In the genomic region with DNA sequence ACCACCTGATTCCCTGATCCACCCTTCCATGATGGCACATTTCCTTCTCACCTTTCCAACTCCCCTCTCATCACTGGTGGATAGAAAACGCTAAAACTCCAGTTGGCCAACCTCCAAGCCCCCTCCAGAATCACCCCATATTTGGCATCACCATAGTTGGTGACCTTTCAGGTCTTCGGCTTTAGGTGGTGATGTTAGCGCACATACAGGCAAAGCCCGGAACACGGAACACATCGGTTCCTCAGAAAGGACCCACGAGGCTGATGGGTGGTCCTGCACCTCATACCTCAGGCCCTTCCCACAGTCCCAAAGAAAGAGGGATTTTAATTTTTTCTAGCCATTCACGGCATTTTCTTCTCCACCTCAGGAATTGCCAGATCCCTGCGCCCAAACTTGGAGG, we compare ENCODE assay signal across 8 mouse cellular contexts. TPM values are rescaled to one million over a fixed set of nuclear protein-coding genes. Genes with fewer than 3 reads are reported as not detected.
DNase-seq lines count a peak whose midpoint lies in the region; ATAC-seq lines count a peak whose summit lies in the region.

No protein-coding gene starts in this region.

- H3K36me3 ChIP-seq in heart, embryonic 13.5 days: no peaks in the 10 kb centered on the region
- no peaks in the 10 kb centered on the region for H3K36me3 ChIP-seq in hindbrain, embryonic 10.5 days
- no peaks in the 10 kb centered on the region for H3K36me3 ChIP-seq in midbrain, embryonic 10.5 days

- peaks cover 7% of the 10 kb centered on the region for H3K4me1 ChIP-seq in heart, embryonic 13.5 days
- H3K4me1 ChIP-seq in brown adipose tissue, adult 24 weeks (ENCODE audit: control insufficient read depth, insufficient read depth, insufficient read length, low read length): no peaks in the 10 kb centered on the region; the same call in 1 of the 2 replicates
- peaks cover 13% of the 10 kb centered on the region for H3K4me1 ChIP-seq in hindbrain, embryonic 10.5 days (replicated peaks)
- peaks cover 30% of the 10 kb centered on the region for H3K4me1 ChIP-seq in midbrain, embryonic 10.5 days

- no peak overlapping the region for H3K27ac ChIP-seq in heart, embryonic 13.5 days (replicated peaks)
- no peak overlapping the region for H3K27ac ChIP-seq in brown adipose tissue, adult 24 weeks (replicated peaks; ENCODE audit: low read depth, low read length)
- peak overlapping the region; percentile 86 for H3K27ac ChIP-seq in hindbrain, embryonic 10.5 days
- H3K27ac ChIP-seq in midbrain, embryonic 10.5 days (replicated peaks): peak overlapping the region; percentile 83

- H3K4me2 ChIP-seq in heart, embryonic 13.5 days: peak overlapping the region; percentile 92

- no peaks in the 10 kb centered on the region for H3K9me3 ChIP-seq in heart, embryonic 13.5 days
- no peaks in the 10 kb centered on the region for H3K9me3 ChIP-seq in hindbrain, embryonic 10.5 days
- peaks cover 4% of the 10 kb centered on the region; the same call in 1 of the 2 replicates for H3K9me3 ChIP-seq in midbrain, embryonic 10.5 days (replicated peaks)

- H3K4me3 ChIP-seq in heart, embryonic 13.5 days: peak overlapping the region; percentile 64
- H3K4me3 ChIP-seq in brown adipose tissue, adult 24 weeks (ENCODE audit: insufficient read depth, low read depth, low read length): peak overlapping the region; percentile 64; the same call in 1 of the 2 replicates
- H3K4me3 ChIP-seq in hindbrain, embryonic 10.5 days: peak overlapping the region; percentile 64
- H3K4me3 ChIP-seq in midbrain, embryonic 10.5 days: peak overlapping the region; percentile 60; the same call in 1 of the 2 replicates

- WGBS in heart, embryonic 13.5 days: 76% methylated on average over 9 of the region's 9 CpGs
- 79% methylated on average over 9 of the region's 9 CpGs for WGBS in hindbrain, embryonic 10.5 days
- WGBS in midbrain, embryonic 10.5 days: 78% methylated on average over 9 of the region's 9 CpGs

- ATAC-seq in heart, embryonic 13.5 days (ENCODE audit: extremely low read depth, insufficient number of reproducible peaks, low FRiP score, low TSS enrichment): no peak
- no peak for ATAC-seq in inflammation-experienced regulatory T-cells, adult 6 months

- H3K27me3 ChIP-seq in heart, embryonic 13.5 days (replicated peaks): peaks cover 78% of the 10 kb centered on the region
- H3K27me3 ChIP-seq in hindbrain, embryonic 10.5 days (ENCODE audit: insufficient read depth, poor library complexity, severe bottlenecking): peaks cover 57% of the 10 kb centered on the region
- peaks cover 75% of the 10 kb centered on the region for H3K27me3 ChIP-seq in midbrain, embryonic 10.5 days (ENCODE audit: low read depth, poor library complexity, severe bottlenecking)

- no peak for DNase-seq in heart, adult 9 months (ENCODE audit: low spot score in 2 of 2)
- no peak for DNase-seq in hindbrain, embryonic 10.5 days (ENCODE audit: low spot score)
- no peak for DNase-seq in midbrain, embryonic 10.5 days (ENCODE audit: low spot score)
- no peak for DNase-seq in right cerebral cortex, postnatal 4 days
- DNase-seq in natural killer cell, adult 2 months (ENCODE audit: low spot score in 2 of 2): no peak

- H3K9ac ChIP-seq in heart, embryonic 13.5 days: peak overlapping the region; percentile 79

RNA-seq across cellular contexts. Expression of gene Gm960, which starts 0.7 kb away (rescaled TPM):
- polyA plus RNA-seq in heart, embryonic 13.5 days (2015; fragmentation: Nextera tagmentation; extraction: Ambion mirVana): 1.4 and 1.6 TPM in 2 replicates
- not detected in 2 replicates for polyA plus RNA-seq in brown adipose tissue, adult 24 weeks (2012; ENCODE audit: insufficient read depth, insufficient read length, missing spikeins)
- 2.9 and 3.1 TPM in 2 replicates for polyA plus RNA-seq in hindbrain, embryonic 10.5 days (2016; fragmentation: Nextera tagmentation; extraction: Ambion mirVana)
- polyA plus RNA-seq in midbrain, embryonic 10.5 days (2016; fragmentation: Nextera tagmentation; extraction: Ambion mirVana): 2.6 and 2.7 TPM in 2 replicates
- polyA plus RNA-seq in inflammation-experienced regulatory T-cells, adult 6 months (2017; shearing (Covaris generic)): not detected

RNA-seq across cellular contexts. Expression of gene Sptbn2, which starts 13.2 kb away (rescaled TPM):
- polyA plus RNA-seq in heart, embryonic 13.5 days (2015; fragmentation: Nextera tagmentation; extraction: Ambion mirVana): 0.16 and 0.33 TPM in 2 replicates
- 0.13 TPM in 1 of 2 replicates, not detected in the other for polyA plus RNA-seq in brown adipose tissue, adult 24 weeks (2012; ENCODE audit: insufficient read depth, insufficient read length, missing spikeins)
- 12.7 and 20.6 TPM in 2 replicates for polyA plus RNA-seq in hindbrain, embryonic 10.5 days (2016; fragmentation: Nextera tagmentation; extraction: Ambion mirVana)
- 8.3 and 14.9 TPM in 2 replicates for polyA plus RNA-seq in midbrain, embryonic 10.5 days (2016; fragmentation: Nextera tagmentation; extraction: Ambion mirVana)
- polyA plus RNA-seq in inflammation-experienced regulatory T-cells, adult 6 months (2017; shearing (Covaris generic)): under 1 TPM in 2 of 3 experiments, not detected in 1; 0.17 to 0.20 TPM

RNA-seq across cellular contexts. Expression of gene Rbm4b, which starts 58.6 kb away (rescaled TPM):
- polyA plus RNA-seq in heart, embryonic 13.5 days (2015; fragmentation: Nextera tagmentation; extraction: Ambion mirVana): 36.1 and 40.6 TPM in 2 replicates
- polyA plus RNA-seq in brown adipose tissue, adult 24 weeks (2012; ENCODE audit: insufficient read depth, insufficient read length, missing spikeins): 4.7 and 5.8 TPM in 2 replicates
- 108 and 124 TPM in 2 replicates for polyA plus RNA-seq in hindbrain, embryonic 10.5 days (2016; fragmentation: Nextera tagmentation; extraction: Ambion mirVana)
- 110 and 134 TPM in 2 replicates for polyA plus RNA-seq in midbrain, embryonic 10.5 days (2016; fragmentation: Nextera tagmentation; extraction: Ambion mirVana)
- polyA plus RNA-seq in inflammation-experienced regulatory T-cells, adult 6 months (2017; shearing (Covaris generic)): 100 to 1,000 TPM in 1 of 3 experiments, 10 to 100 TPM in 2; 59.9 to 134 (median 96.8) TPM

Comparison
In these comparisons a context has a peak if more than half of its experiments do, and no peak if none do; other contexts are left out.
1. H3K27ac ChIP-seq: peak in hindbrain, embryonic 10.5 days (single experiment) and midbrain, embryonic 10.5 days (single experiment); none in heart, embryonic 13.5 days (single experiment) and brown adipose tissue, adult 24 weeks (single experiment).
2. Peak in every context shown above with its lines, with median percentiles within 50 percentile points of each other: H3K4me3 ChIP-seq.